Mouse (Mus musculus): ENCODE data around the gene Gm49396. TPM values are rescaled to one million over a fixed set of nuclear protein-coding genes. Genes with fewer than 3 reads are reported as not detected.
A peak's percentile ranks its signal among the peaks of the same experiment; 100 is the strongest.

The Gm49396 gene
- polyA plus RNA-seq, 1 experiment from 2014 or later = 5.5 TPM

GRCm38 (mm10) chr7:30557901-30558514 lies 5.1 kb upstream of the Gm49396 start:
- Histone ChIP-seq H3K9me3 (replicated peaks; ENCODE audit: control insufficient read depth, low read length) (no peaks in the 10 kb centered on the region), H3K27ac (ENCODE audit: low read depth, low read length) (no peak overlapping the region), H3K27me3 (ENCODE audit: control insufficient read depth, insufficient read depth, low read length) (no peaks in the 10 kb centered on the region), H3K36me3 (ENCODE audit: control insufficient read depth, insufficient read depth, low read length) (peaks cover 19% of the 10 kb centered on the region), H3K4me3 (ENCODE audit: low read depth, low read length) (peak overlapping the region; percentile 64; the same call in 1 of the 2 replicates), H3K4me2 (peak overlapping the region; percentile 97), H3K9ac (ENCODE audit: low read depth, low read length) (0 out of 2 replicates have a peak overlapping the region, but pooled peaks have one; percentile 78), H3K4me1 (ENCODE audit: control insufficient read depth, insufficient read depth, low read length) (peaks cover 19% of the 10 kb centered on the region)
- ATAC-seq (replicated peaks; ENCODE audit: insufficient number of reproducible peaks, low FRiP score, low TSS enrichment) = no peak
- 86% methylated on average over 13 of the region's 13 CpGs for WGBS (ENCODE audit: insufficient replicate concordance)

GRCm38 (mm10) chr7:30558656-30559442 lies 4.3 kb upstream of the Gm49396 start:
- 15% methylated on average over 12 of the region's 12 CpGs for WGBS (ENCODE audit: insufficient replicate concordance)
- H3K27me3 ChIP-seq (ENCODE audit: control insufficient read depth, insufficient read depth, low read length) = no peaks in the 10 kb centered on the region
- H3K9me3 ChIP-seq (replicated peaks; ENCODE audit: control insufficient read depth, low read length) = no peaks in the 10 kb centered on the region
- peaks cover 13% of the 10 kb centered on the region for H3K4me1 ChIP-seq (ENCODE audit: control insufficient read depth, insufficient read depth, low read length)
- H3K27ac ChIP-seq (ENCODE audit: low read depth, low read length) = peak overlapping the region; percentile 1; the same call in 1 of the 2 replicates
- H3K9ac ChIP-seq (ENCODE audit: low read depth, low read length) = peak overlapping the region; percentile 78
- peak overlapping the region; percentile 97 for H3K4me2 ChIP-seq
- H3K4me3 ChIP-seq (ENCODE audit: low read depth, low read length) = peak overlapping the region; percentile 64
- peaks cover 19% of the 10 kb centered on the region for H3K36me3 ChIP-seq (ENCODE audit: control insufficient read depth, insufficient read depth, low read length)
- no peak for ATAC-seq (replicated peaks; ENCODE audit: insufficient number of reproducible peaks, low FRiP score, low TSS enrichment)

- Histone ChIP-seq H3K36me3 (ENCODE audit: control insufficient read depth, insufficient read depth, low read length) (peaks cover 19% of the 10 kb centered on the region), H3K27ac (ENCODE audit: low read depth, low read length) (peak within 1 kb of the TSS; percentile 1; the same call in 1 of the 2 replicates), H3K4me1 (ENCODE audit: control insufficient read depth, insufficient read depth, low read length) (peaks cover 17% of the 10 kb centered on the region), H3K9ac (ENCODE audit: low read depth, low read length) (peak within 1 kb of the TSS; percentile 78), H3K4me2 (peak within 1 kb of the TSS; percentile 97), H3K4me3 (ENCODE audit: low read depth, low read length) (peak within 1 kb of the TSS; percentile 64), H3K9me3 (replicated peaks; ENCODE audit: control insufficient read depth, low read length) (no peaks in the 10 kb centered on the region), H3K27me3 (ENCODE audit: control insufficient read depth, insufficient read depth, low read length) (no peaks in the 10 kb centered on the region)
- peak; percentile 84 for ATAC-seq (replicated peaks; ENCODE audit: insufficient number of reproducible peaks, low FRiP score, low TSS enrichment)
- WGBS (ENCODE audit: insufficient replicate concordance) = 0% methylated on average over 20 of the region's 20 CpGs
Measured at GRCm38 (mm10) chr7:30559443-30559954, 3.6 kb upstream of the Gm49396 start, which contains the start of gene Lin37. Gene Lin37 (minus strand): TSS chr7:30559838.

GRCm38 (mm10) chr7:30560296-30560695 lies 2.8 kb upstream of the Gm49396 start:
- no peak for ATAC-seq (replicated peaks; ENCODE audit: insufficient number of reproducible peaks, low FRiP score, low TSS enrichment)
- no peaks in the 10 kb centered on the region for H3K9me3 ChIP-seq (replicated peaks; ENCODE audit: control insufficient read depth, low read length)
- H3K4me3 ChIP-seq (ENCODE audit: low read depth, low read length) = 0 out of 2 replicates have a peak overlapping the region, but pooled peaks have one; percentile 64
- H3K27ac ChIP-seq (ENCODE audit: low read depth, low read length) = no peak overlapping the region
- H3K4me1 ChIP-seq (ENCODE audit: control insufficient read depth, insufficient read depth, low read length) = peaks cover 17% of the 10 kb centered on the region
- H3K36me3 ChIP-seq (ENCODE audit: control insufficient read depth, insufficient read depth, low read length) = peaks cover 12% of the 10 kb centered on the region
- 63% methylated on average over 2 of the region's 2 CpGs for WGBS (ENCODE audit: insufficient replicate concordance)
- H3K9ac ChIP-seq (ENCODE audit: low read depth, low read length) = no peak overlapping the region; the same call in 1 of the 2 replicates
- H3K27me3 ChIP-seq (ENCODE audit: control insufficient read depth, insufficient read depth, low read length) = no peaks in the 10 kb centered on the region
- peak overlapping the region; percentile 97 for H3K4me2 ChIP-seq

GRCm38 (mm10) chr7:30562526-30563116 lies 523 bp upstream of the Gm49396 start:
- Histone ChIP-seq H3K27me3 (ENCODE audit: control insufficient read depth, insufficient read depth, low read length) (no peaks in the 10 kb centered on the region), H3K4me3 (ENCODE audit: low read depth, low read length) (peak overlapping the region; percentile 79), H3K27ac (ENCODE audit: low read depth, low read length) (peak overlapping the region; percentile 98), H3K9ac (ENCODE audit: low read depth, low read length) (peak overlapping the region; percentile 75), H3K9me3 (replicated peaks; ENCODE audit: control insufficient read depth, low read length) (no peaks in the 10 kb centered on the region), H3K36me3 (ENCODE audit: control insufficient read depth, insufficient read depth, low read length) (no peaks in the 10 kb centered on the region; the same call in 1 of the 2 replicates), H3K4me1 (ENCODE audit: control insufficient read depth, insufficient read depth, low read length) (peaks cover 17% of the 10 kb centered on the region), H3K4me2 (peak overlapping the region; percentile 84)
- WGBS (ENCODE audit: insufficient replicate concordance) = 2% methylated on average over 27 of the region's 27 CpGs
- no peak for ATAC-seq (replicated peaks; ENCODE audit: insufficient number of reproducible peaks, low FRiP score, low TSS enrichment)

GRCm38 (mm10) chr7:30563906-30564280 lies 749 bp downstream of the Gm49396 start:
- H3K36me3 ChIP-seq (ENCODE audit: control insufficient read depth, insufficient read depth, low read length) = peaks cover 1% of the 10 kb centered on the region; the same call in 1 of the 2 replicates
- H3K9me3 ChIP-seq (replicated peaks; ENCODE audit: control insufficient read depth, low read length) = no peaks in the 10 kb centered on the region
- no peak overlapping the region for H3K27ac ChIP-seq (ENCODE audit: low read depth, low read length)
- peak overlapping the region; percentile 84 for H3K4me2 ChIP-seq
- 0 out of 2 replicates have a peak, but pooled peaks have one; percentile 3 for ATAC-seq (replicated peaks; ENCODE audit: insufficient number of reproducible peaks, low FRiP score, low TSS enrichment)
- H3K4me3 ChIP-seq (ENCODE audit: low read depth, low read length) = peak overlapping the region; percentile 79
- H3K9ac ChIP-seq (ENCODE audit: low read depth, low read length) = peak overlapping the region; percentile 92
- no peaks in the 10 kb centered on the region for H3K27me3 ChIP-seq (ENCODE audit: control insufficient read depth, insufficient read depth, low read length)
- WGBS (ENCODE audit: insufficient replicate concordance) = 31% methylated on average over 6 of the region's 6 CpGs
- H3K4me1 ChIP-seq (ENCODE audit: control insufficient read depth, insufficient read depth, low read length) = peaks cover 7% of the 10 kb centered on the region; the same call in 1 of the 2 replicates

GRCm38 (mm10) chr7:30564970-30565571 lies 1.9 kb downstream of the Gm49396 start, which contains the start of gene Igflr1:
Gene Igflr1 (plus strand): TSS chr7:30565427.
- WGBS (ENCODE audit: insufficient replicate concordance) = 92% methylated on average over 12 of the region's 12 CpGs
- Histone ChIP-seq H3K4me1 (ENCODE audit: control insufficient read depth, insufficient read depth, low read length) (peaks cover 5% of the 10 kb centered on the region; the same call in 1 of the 2 replicates), H3K4me2 (peak within 1 kb of the TSS; percentile 84), H3K9ac (ENCODE audit: low read depth, low read length) (no peak within 1 kb of the TSS), H3K27me3 (ENCODE audit: control insufficient read depth, insufficient read depth, low read length) (no peaks in the 10 kb centered on the region), H3K27ac (ENCODE audit: low read depth, low read length) (no peak within 1 kb of the TSS), H3K9me3 (replicated peaks; ENCODE audit: control insufficient read depth, low read length) (no peaks in the 10 kb centered on the region), H3K4me3 (ENCODE audit: low read depth, low read length) (peak within 1 kb of the TSS; percentile 79; the same call in 1 of the 2 replicates), H3K36me3 (ENCODE audit: control insufficient read depth, insufficient read depth, low read length) (peaks cover 13% of the 10 kb centered on the region)
- ATAC-seq (replicated peaks; ENCODE audit: insufficient number of reproducible peaks, low FRiP score, low TSS enrichment) = no peak

- Histone ChIP-seq H3K27me3 (ENCODE audit: control insufficient read depth, insufficient read depth, low read length) (no peaks in the 10 kb centered on the region), H3K4me2 (no peak overlapping the region), H3K9me3 (replicated peaks; ENCODE audit: control insufficient read depth, low read length) (no peaks in the 10 kb centered on the region), H3K9ac (ENCODE audit: low read depth, low read length) (no peak overlapping the region), H3K4me1 (ENCODE audit: control insufficient read depth, insufficient read depth, low read length) (peaks cover 5% of the 10 kb centered on the region; the same call in 1 of the 2 replicates), H3K4me3 (ENCODE audit: low read depth, low read length) (no peak overlapping the region), H3K27ac (ENCODE audit: low read depth, low read length) (no peak overlapping the region), H3K36me3 (ENCODE audit: control insufficient read depth, insufficient read depth, low read length) (peaks cover 19% of the 10 kb centered on the region)
- no peak for ATAC-seq (replicated peaks; ENCODE audit: insufficient number of reproducible peaks, low FRiP score, low TSS enrichment)
- 85% methylated on average over 9 of the region's 9 CpGs for whole genome bisulfite sequencing (ENCODE audit: insufficient replicate concordance)
Measured at GRCm38 (mm10) chr7:30566033-30566432, 2.9 kb downstream of the Gm49396 start.
